Mouse (Mus musculus) E14TG2a.4 (cell line): ENCODE data around the gene Gzmd.

Experiments
- CTCF ChIP-seq: conservative IDR thresholded peaks from 2 replicates; pipeline ENCODE4 v1.5.1; 2014; ENCODE audit warnings: low read length
- NANOG ChIP-seq: IDR thresholded peaks from 2 replicates; pipeline ENCODE4 v1.6.1; 2014; ENCODE audit warnings: borderline replicate concordance, low read length, mixed read lengths
- POU5F1 ChIP-seq: IDR thresholded peaks from 2 replicates; pipeline ENCODE4 v1.6.1; 2014; ENCODE audit warnings: low read length, borderline replicate concordance

DNA sequence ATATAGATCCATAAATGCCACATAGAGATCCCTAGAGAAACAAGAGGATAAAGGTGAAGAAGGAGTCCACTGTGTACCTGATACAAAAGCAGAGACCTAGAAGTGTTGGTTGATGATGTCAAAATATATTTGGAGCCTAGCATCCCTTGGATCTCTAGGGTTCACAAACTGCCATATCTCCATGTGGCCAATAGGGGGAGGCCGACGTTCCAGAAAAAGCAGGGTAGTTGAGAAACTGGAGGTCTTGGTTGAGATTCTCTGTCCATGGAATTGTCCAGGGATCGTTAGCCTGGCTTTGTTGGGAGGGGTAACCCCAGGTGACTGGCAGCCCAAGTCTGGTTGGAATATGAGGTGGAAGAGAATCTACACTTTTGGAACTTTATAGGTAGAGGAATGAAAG is 4.1 kb downstream of the Gzmd start:
- peak; percentile 70 for TF ChIP-seq CTCF
- TF ChIP-seq POU5F1 = no peak
- TF ChIP-seq NANOG = no peak
